Mouse (Mus musculus) CD8-positive naive resting alpha-beta T cell, adult 2 months (primary cell): Measurements from ENCODE around the gene 4930467E23Rik.
"Not testable (repeated sequence)": the region's sequence is repeated elsewhere in the genome, so short reads cannot be mapped to it uniquely, and the experiment has no call there.

Experiments used
- DNase-seq, 2 experiments: peaks; one replicate each; pipeline ENCODE4 v3.0.0; 2022; ENCODE audit warnings: low read depth in 2 of 2, low spot score in 2 of 2

4930467E23Rik gene

DNA sequence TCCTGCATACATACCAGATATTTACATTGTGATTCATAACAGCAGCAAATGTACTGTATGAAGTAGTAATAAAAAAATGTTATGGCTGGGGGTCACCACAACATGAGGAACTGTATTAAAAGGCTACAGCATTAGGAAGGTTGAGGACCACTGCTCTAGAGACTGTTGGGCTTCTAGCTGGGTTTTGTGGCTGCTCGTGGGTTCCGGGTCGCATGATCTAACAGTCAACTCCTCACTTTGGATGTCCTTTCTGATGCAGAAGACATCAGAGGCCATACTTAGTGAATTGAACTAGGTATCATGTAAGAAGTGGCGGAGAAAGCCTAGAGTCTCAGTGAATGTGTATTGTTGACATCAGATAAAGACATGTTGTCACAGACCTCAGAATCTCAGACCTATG lies 19.9 kb upstream of the 4930467E23Rik start:
- not testable (repeated sequence) for DNase-seq

DNA sequence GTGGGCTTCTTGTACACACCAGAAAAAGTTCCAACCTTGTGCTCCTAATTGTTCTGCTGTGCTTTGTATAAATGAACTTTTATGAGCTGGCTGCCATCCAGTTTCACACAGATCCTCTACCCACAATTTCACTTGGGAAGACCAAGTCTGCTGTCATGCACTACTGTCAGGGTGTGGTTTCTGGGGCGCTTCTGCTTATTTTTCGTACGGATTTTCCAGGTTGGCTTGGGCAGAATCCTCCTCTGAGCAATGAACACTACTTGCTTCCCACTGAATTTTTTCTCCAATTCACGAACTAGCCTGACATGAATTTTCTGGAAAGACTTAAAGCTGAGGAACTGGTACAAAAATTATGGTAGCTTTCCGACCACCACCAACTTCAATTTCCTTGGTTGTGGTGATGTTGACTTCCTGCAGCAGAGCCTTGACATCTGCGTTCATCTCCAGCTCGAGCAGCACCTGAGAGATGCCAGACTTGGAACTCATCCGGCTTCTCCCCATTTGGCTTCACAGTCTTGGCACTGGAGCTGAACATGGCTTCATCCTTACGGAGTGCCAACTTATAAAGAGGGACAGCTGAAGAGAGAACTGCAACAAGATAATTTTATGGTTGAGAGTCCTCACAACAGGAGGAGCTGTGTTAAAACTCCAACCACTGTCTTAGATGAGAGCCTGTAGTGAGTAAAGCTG lies 18.1 kb upstream of the 4930467E23Rik start:
- not testable (repeated sequence) for DNase-seq

GRCm38 (mm10) chr8:19712227-19712750 lies 17.1 kb upstream of the 4930467E23Rik start:
- not testable (repeated sequence) for DNase-seq

- not testable (repeated sequence) for DNase-seq
Observed at GRCm38 (mm10) chr8:19712816-19713215, 16.6 kb upstream of the 4930467E23Rik start.

- DNase-seq: not testable (repeated sequence)
Observed at GRCm38 (mm10) chr8:19713232-19713834, 16.0 kb upstream of the 4930467E23Rik start.

GRCm38 (mm10) chr8:19714426-19714825 lies 14.9 kb upstream of the 4930467E23Rik start:
- DNase-seq: not testable (repeated sequence)

DNA sequence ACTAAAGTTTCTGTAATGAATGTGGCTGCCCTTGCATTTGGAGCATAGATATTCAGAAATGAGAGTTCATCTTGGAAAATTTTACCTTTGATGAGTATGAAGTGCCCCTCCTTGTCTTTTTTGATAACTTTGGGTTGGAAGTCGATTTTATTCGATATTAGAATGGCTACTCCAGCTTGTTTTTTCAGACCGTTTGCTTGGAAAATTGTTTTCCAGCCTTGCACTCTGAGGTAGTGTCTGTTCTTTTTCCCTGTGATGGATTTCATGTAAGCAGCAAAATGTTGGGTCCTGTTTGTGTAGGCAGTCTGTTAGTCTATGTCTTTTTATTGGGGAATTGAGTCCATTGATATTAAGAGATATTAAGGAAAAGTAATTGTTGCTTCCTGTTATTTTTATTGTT lies 14.1 kb upstream of the 4930467E23Rik start:
- DNase-seq: not testable (repeated sequence)

GRCm38 (mm10) chr8:19717851-19718250 lies 11.5 kb upstream of the 4930467E23Rik start:
- DNase-seq: not testable (repeated sequence)

DNA sequence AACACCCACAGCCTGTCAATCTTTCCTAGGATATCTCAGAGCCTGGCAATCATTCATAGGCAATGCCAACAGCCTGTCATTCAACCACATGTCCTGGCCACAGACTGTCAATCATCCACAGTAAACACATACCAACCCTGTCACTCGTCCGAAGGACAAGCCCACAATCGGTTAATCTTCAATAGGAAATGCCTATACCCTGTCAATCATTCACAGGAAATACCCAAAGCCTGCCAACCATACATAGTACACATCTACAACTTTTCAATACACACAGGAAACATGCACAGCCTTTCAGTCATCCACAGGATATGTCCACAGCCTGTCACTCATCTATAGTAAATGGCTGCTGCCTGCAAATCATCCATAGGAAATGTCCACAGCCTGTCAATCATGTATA lies 9.9 kb upstream of the 4930467E23Rik start:
- DNase-seq: not testable (repeated sequence)

- DNase-seq: not testable (repeated sequence)
Observed at GRCm38 (mm10) chr8:19724871-19725270, 4.5 kb upstream of the 4930467E23Rik start.

- not testable (repeated sequence) for DNase-seq
Observed at GRCm38 (mm10) chr8:19751773-19752172, 22.4 kb downstream of the 4930467E23Rik start.

DNA sequence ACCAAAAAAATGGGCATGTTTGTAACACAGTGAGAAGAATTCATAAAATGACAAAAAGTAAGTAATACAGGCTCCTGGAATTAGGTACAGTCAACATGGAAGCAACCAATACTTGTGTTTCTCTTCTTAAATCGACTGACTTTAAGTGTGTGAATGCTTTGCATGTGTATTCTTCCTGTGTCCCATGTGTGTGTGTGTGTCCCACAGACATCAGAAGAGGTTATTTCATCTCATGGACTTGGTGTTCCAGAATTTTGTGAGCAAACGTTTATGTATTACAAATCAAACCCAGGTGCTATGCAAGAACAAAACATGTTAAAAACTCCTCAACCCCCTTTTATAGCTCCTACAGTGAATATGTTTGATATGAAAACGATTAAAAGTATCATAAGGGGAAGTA lies 24.8 kb downstream of the 4930467E23Rik start:
- DNase-seq: not testable (repeated sequence)

- not testable (repeated sequence) for DNase-seq
Observed at GRCm38 (mm10) chr8:19754961-19755360, 25.6 kb downstream of the 4930467E23Rik start.

DNA sequence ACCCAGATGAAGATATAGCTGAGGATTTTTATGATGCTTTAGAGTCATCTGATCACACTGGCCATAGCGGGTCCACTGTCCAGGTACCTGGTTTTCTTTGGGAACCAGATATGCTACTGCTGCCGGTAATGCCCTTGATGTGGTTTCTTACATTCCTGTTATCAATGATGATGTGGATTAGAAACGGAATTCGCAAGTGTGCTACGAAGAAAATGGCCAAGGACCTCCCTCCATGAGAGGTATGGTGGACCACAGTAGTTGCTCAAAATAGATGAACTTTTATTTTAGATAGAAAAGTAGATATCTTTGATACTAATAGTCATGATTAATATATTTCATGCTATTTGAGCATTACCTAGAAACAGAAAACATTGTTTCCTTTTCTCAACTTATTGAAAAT lies 32.3 kb downstream of the 4930467E23Rik start:
- DNase-seq: not testable (repeated sequence)

GRCm38 (mm10) chr8:19762860-19763592 lies 33.6 kb downstream of the 4930467E23Rik start:
- not testable (repeated sequence) for DNase-seq

GRCm38 (mm10) chr8:19765531-19765930 lies 36.2 kb downstream of the 4930467E23Rik start:
- not testable (repeated sequence) for DNase-seq

DNA sequence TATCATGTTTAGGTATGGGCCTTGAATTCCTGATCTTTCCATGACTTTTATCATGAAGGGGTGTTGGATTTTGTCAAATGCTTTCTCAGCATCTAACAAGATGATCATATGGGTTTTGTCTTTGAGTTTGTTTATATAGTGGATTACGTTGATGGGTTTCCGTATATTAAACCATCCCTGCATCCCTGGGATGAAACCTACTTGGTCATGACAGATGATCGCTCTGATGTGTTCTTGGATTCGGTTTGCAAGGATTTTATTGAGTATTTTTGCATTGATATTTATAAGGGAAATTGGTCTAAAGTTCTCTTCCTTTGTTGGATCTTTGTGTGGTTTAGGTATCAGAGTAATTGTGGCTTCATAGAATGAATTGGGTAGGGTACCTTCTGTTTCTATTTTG lies 44.1 kb downstream of the 4930467E23Rik start:
- DNase-seq: not testable (repeated sequence)

- not testable (repeated sequence) for DNase-seq
Observed at GRCm38 (mm10) chr8:19776311-19776710, 46.9 kb downstream of the 4930467E23Rik start.

DNA sequence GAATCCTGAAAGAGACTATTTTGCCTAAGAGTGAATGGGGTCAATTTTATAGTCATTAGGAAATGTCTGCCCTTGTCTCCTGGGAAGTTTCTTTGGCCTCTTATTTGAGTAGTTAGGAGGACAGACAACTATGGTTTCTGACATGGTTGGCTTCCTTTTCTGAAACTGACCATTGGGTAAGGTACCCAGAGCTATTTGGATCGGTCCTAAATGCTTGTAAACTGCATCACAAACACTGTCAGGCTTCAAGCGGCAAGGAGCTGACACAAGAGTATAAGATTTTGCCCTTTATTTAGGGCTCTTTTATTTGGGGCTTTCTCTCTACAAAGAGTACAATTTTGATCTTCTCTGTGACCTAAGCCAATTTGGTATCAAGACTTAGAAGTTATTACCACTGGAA lies 48.1 kb downstream of the 4930467E23Rik start:
- not testable (repeated sequence) for DNase-seq

DNA sequence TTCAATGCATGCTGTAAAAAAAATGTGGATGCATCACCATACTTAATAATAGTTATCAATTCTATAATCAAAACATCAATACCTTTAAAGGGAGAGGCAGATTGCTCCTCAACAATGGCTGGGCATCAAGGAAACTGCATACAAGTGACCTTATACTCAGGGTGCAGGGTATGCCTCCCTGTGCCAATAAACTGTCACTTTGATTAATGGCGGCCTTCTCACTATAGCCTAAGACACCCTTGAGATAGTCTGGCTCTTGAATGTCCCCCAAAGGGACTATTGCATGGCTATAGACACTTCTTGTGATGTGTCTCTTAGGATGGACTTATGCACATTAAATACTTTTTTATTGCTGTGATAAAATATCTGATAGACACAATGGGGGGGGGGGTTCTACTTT lies 48.8 kb downstream of the 4930467E23Rik start:
- not testable (repeated sequence) for DNase-seq

DNA sequence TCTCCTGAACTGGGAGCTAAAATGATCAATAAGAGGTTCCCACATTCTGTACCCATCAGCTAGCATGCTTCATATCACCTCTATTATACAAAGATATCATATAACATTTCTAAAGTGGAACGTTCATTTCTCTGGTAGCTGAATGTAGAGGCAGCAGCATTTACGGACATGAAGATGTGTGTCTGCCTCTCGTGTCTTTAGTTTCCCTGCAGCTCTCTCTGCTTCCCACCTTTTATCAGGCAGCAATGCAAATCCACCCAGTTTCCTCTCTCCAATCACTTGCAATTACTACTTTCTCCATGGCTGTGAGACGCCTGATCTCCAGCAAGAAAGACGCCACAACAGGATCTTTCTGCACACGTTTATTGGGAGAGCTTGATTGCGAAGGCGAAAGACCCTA lies 49.5 kb downstream of the 4930467E23Rik start:
- not testable (repeated sequence) for DNase-seq
